Mouse (Mus musculus) forebrain, embryonic 16.5 days (tissue): ENCODE results near the gene Rnf220. TPM values are rescaled to one million over a fixed set of nuclear protein-coding genes. Genes with fewer than 3 reads are reported as not detected.

Experiments
- ATAC-seq: fragments of 200-750 bp; cut with Nextera tagmentation; 2 replicates; pipeline ENCODE4 v1.8.0; 2017; ENCODE audit warnings: mild to moderate bottlenecking, moderate library complexity
- H3K27ac ChIP-seq: fragments of 300-500 bp; sonication (generic); 2 replicates; pipeline ENCODE4 v1.5.1; 2014; ENCODE audit warnings: low read length, control low read depth
- H3K27me3 ChIP-seq: fragments of 300-500 bp; sonication (generic); replicated peaks from 2 replicates; pipeline ENCODE4 v1.6.1; 2014; ENCODE audit warnings: low read length; ENCODE audit not compliant: control insufficient read depth, insufficient read depth
- H3K36me3 ChIP-seq: fragments of 300-500 bp; sonication (generic); 2 replicates; pipeline ENCODE4 v1.6.1; 2014; ENCODE audit not compliant: control insufficient read depth, insufficient read depth
- H3K4me1 ChIP-seq: fragments of 300-500 bp; sonication (generic); replicated peaks from 2 replicates; pipeline ENCODE4 v1.6.1; 2014; ENCODE audit warnings: low read length; ENCODE audit not compliant: control insufficient read depth, insufficient read depth
- H3K4me2 ChIP-seq: fragments of 300-500 bp; sonication (generic); 2 replicates; pipeline ENCODE4 v1.6.1; 2014; ENCODE audit warnings: mild to moderate bottlenecking, low read length, control low read depth
- H3K4me3 ChIP-seq: fragments of 300-500 bp; sonication (generic); replicated peaks from 2 replicates; pipeline ENCODE4 v1.5.1; 2014; ENCODE audit warnings: mild to moderate bottlenecking, low read length, control low read depth
- H3K9ac ChIP-seq: fragments of 300-500 bp; sonication (generic); replicated peaks from 2 replicates; pipeline ENCODE4 v1.6.1; 2014; ENCODE audit warnings: low read depth, low read length, control low read depth
- H3K9me3 ChIP-seq: fragments of 300-500 bp; sonication (generic); 2 replicates; pipeline ENCODE4 v1.6.1; 2016; ENCODE audit warnings: low read length; ENCODE audit not compliant: control insufficient read depth
- WGBS: fragments of 180-500 bp; shearing (Covaris S2); extraction: QIAGEN DNeasy Blood & Tissue Kit; methylation state at CpG from one replicate; pipeline ENCODE4 v1.1.7; 2014; 5-methylcytosine and 5-hydroxymethylcytosine counted together
- polyA plus RNA-seq: library from polyadenylated mRNA; unstranded; fragments of >200 nt; fragmentation: Nextera tagmentation; extraction: Ambion mirVana; gene quantifications from 2 replicates; pipeline ENCODE4 v1.2.1, GENCODE M21; 2015

Gene Rnf220
- polyA plus RNA-seq, 1 experiment from 2014 or later = 129 TPM

- WGBS = 96% methylated on average over 5 of the region's 5 CpGs
- Histone ChIP-seq H3K27me3 (no peaks in the 10 kb centered on the region; the same call in 1 of the 2 replicates), H3K9me3 (no peaks in the 10 kb centered on the region), H3K4me2 (no peak overlapping the region), H3K4me3 (no peak overlapping the region), H3K27ac (no peak overlapping the region), H3K9ac (no peak overlapping the region), H3K4me1 (peaks cover 10% of the 10 kb centered on the region), H3K36me3 (no peaks in the 10 kb centered on the region)
- no peak for ATAC-seq
These were observed 116.3 kb downstream of the Rnf220 start for GRCm38 (mm10) chr4:117380558-117380935.

DNA sequence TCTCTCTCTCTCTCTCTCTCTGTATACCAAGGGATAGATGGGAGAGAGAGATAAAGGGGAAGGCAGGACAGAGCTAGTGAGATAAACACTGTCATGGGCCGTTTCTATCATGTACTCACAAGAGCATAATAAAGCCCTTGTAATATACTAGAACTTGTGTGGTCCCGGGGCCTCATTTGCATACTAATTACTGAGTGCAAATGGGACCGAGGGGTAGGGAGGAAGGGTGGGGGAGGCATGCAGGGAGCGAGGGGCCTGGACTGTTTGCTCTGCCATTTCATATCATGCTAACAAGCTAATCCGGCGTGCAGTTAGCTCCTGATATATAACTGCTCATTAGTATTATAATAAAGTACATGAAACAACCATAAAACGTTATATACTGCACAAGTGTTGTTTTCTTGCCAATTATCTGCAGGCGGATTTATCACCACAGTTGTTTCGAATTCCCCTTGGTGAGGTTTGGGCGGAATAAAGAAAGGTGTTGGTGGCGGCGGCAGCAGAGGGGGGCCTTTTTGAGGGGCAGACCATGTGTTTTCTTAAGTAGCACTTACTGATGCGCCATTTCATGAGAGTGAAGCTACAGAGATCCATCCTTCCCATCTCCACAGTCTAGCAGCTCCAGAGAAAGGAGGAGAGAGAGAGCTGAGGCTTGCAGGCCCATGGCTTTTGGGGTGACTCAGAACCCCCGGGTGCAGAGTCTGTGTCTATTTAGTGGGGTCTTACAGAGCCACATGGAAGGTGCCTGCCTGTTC lies 116.9 kb downstream of the Rnf220 start:
- H3K27me3 ChIP-seq = no peaks in the 10 kb centered on the region; the same call in 1 of the 2 replicates
- peaks cover 10% of the 10 kb centered on the region for H3K4me1 ChIP-seq
- no peak overlapping the region for H3K27ac ChIP-seq
- 14% methylated on average over 14 of the region's 14 CpGs for WGBS
- no peak overlapping the region for H3K9ac ChIP-seq
- peak; percentile 81 for ATAC-seq
- H3K36me3 ChIP-seq = no peaks in the 10 kb centered on the region
- H3K9me3 ChIP-seq = no peaks in the 10 kb centered on the region
- no peak overlapping the region for H3K4me2 ChIP-seq
- no peak overlapping the region for H3K4me3 ChIP-seq

GRCm38 (mm10) chr4:117374078-117374540 lies 122.7 kb downstream of the Rnf220 start:
- H3K27ac ChIP-seq = no peak overlapping the region
- H3K4me2 ChIP-seq = peak overlapping the region; percentile 36
- 0 out of 2 replicates have a peak overlapping the region, but pooled peaks have one; percentile 12 for H3K4me3 ChIP-seq
- H3K9me3 ChIP-seq = no peaks in the 10 kb centered on the region
- H3K36me3 ChIP-seq = no peaks in the 10 kb centered on the region
- H3K27me3 ChIP-seq = no peaks in the 10 kb centered on the region
- H3K9ac ChIP-seq = 0 out of 2 replicates have a peak overlapping the region, but pooled peaks have one; percentile 22
- 11% methylated on average over 10 of the region's 10 CpGs for WGBS
- ATAC-seq = no peak; the same call in 1 of the 2 replicates
- H3K4me1 ChIP-seq = peaks cover 16% of the 10 kb centered on the region

DNA sequence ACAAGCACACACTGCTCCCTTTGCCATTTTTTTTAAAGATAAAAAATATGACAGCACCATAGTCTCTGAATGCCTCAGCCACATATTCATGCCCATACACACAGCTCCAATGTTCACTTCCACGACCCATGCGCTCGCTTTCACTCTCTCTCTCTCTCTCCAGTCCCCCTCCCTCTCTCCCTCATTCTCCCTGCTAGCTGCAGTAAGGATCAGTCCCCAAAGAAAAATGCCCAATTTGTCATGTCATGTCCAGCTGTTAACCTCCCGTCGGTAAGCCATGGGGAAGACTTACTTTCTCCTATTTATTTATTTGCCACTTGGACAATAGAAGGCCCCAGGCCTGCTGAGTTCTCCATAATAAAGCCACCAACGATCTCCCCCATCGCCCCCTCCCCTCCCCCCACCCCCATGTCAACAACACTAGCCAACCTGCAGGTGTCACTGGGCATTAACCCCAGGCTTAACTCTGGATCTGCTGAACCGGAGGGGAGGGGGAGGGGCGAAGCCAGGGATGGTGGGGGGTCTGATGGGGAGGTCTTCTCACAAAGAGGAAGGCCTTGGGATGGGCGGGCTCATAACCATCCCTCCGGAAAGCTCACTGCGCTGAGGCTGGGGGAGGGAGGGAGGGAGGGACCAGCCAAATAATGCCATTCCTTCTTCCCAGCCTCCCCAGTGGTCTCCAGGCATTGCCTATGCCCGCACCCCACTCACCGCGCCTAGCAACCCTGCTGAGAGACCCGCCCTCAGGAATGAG lies 123.4 kb downstream of the Rnf220 start:
- Histone ChIP-seq H3K27me3 (no peaks in the 10 kb centered on the region), H3K4me2 (peak overlapping the region; percentile 36), H3K4me3 (peak overlapping the region; percentile 12; the same call in 1 of the 2 replicates), H3K4me1 (peaks cover 16% of the 10 kb centered on the region), H3K27ac (no peak overlapping the region), H3K9me3 (no peaks in the 10 kb centered on the region), H3K9ac (0 out of 2 replicates have a peak overlapping the region, but pooled peaks have one; percentile 28), H3K36me3 (no peaks in the 10 kb centered on the region)
- 4% methylated on average over 13 of the region's 16 CpGs for WGBS
- peak; percentile 84 for ATAC-seq

- Histone ChIP-seq H3K4me3 (no peak overlapping the region), H3K9ac (no peak overlapping the region), H3K4me2 (no peak overlapping the region), H3K27ac (no peak overlapping the region), H3K9me3 (no peaks in the 10 kb centered on the region), H3K27me3 (no peaks in the 10 kb centered on the region), H3K36me3 (no peaks in the 10 kb centered on the region), H3K4me1 (peaks cover 18% of the 10 kb centered on the region)
- ATAC-seq = no peak
- 10% methylated on average over 2 of the region's 2 CpGs for WGBS
These were observed 125.0 kb downstream of the Rnf220 start for GRCm38 (mm10) chr4:117371896-117372295.

DNA sequence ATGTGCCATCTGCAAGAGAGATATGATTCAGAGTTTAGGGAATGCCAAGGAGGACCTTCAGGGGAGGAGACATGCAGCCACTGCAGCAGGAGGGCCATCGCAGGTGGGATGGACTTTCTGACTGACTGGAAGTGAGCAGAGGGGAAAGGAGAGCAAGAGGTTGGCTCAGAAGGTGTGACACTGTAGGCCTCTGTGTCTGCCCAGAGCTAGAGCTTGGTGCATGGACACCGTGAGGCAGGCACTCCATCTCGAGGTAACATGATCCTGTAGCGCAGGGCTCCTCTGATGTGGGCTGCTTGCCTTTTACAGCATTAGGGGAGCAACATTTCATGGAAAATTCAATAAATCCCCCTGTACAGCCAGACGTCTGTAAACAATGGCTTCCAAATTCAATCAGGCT lies 126.5 kb downstream of the Rnf220 start:
- Histone ChIP-seq H3K27ac (no peak overlapping the region), H3K9me3 (no peaks in the 10 kb centered on the region), H3K4me3 (no peak overlapping the region), H3K4me2 (no peak overlapping the region), H3K27me3 (no peaks in the 10 kb centered on the region), H3K4me1 (peaks cover 18% of the 10 kb centered on the region), H3K9ac (no peak overlapping the region), H3K36me3 (no peaks in the 10 kb centered on the region)
- WGBS = 61% methylated on average over 5 of the region's 5 CpGs
- ATAC-seq = no peak

DNA sequence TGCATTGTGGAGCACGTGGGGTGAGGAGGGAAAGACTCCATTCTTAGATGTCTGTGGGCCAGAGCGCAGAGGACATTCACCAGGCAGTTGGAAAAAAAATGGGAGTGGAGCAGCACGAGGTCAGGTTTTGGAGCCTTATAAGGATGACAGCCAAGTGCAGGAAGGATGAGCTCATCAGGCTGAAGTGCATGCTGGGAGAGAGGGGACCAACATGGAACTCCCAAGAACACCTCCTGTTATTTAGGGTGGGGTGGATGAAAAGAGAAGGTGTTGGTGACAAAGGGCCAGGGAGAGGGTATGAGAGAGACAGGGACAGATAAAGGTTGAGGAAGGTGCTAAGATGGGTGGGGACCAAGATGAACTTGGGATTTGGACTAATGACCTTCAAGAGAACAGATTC lies 127.3 kb downstream of the Rnf220 start:
- no peak overlapping the region for H3K9ac ChIP-seq
- no peak overlapping the region for H3K4me3 ChIP-seq
- no peak overlapping the region for H3K27ac ChIP-seq
- H3K9me3 ChIP-seq = no peaks in the 10 kb centered on the region
- no peak overlapping the region for H3K4me2 ChIP-seq
- 85% methylated on average over 3 of the region's 3 CpGs for WGBS
- H3K4me1 ChIP-seq = peaks cover 18% of the 10 kb centered on the region
- H3K36me3 ChIP-seq = no peaks in the 10 kb centered on the region
- H3K27me3 ChIP-seq = no peaks in the 10 kb centered on the region
- ATAC-seq = no peak

GRCm38 (mm10) chr4:117367365-117367764 lies 129.5 kb downstream of the Rnf220 start:
- Histone ChIP-seq H3K4me1 (peaks cover 2% of the 10 kb centered on the region; the same call in 1 of the 2 replicates), H3K36me3 (no peaks in the 10 kb centered on the region), H3K27ac (no peak overlapping the region), H3K9me3 (no peaks in the 10 kb centered on the region), H3K27me3 (no peaks in the 10 kb centered on the region), H3K9ac (no peak overlapping the region), H3K4me2 (no peak overlapping the region), H3K4me3 (no peak overlapping the region)
- no peak for ATAC-seq
- WGBS = 67% methylated on average over 19 of the region's 19 CpGs

- no peak overlapping the region for H3K9ac ChIP-seq
- H3K4me1 ChIP-seq = peaks cover 17% of the 10 kb centered on the region
- ATAC-seq = no peak
- H3K27me3 ChIP-seq = no peaks in the 10 kb centered on the region
- H3K9me3 ChIP-seq = no peaks in the 10 kb centered on the region
- no peak overlapping the region for H3K27ac ChIP-seq
- WGBS = 5% methylated on average over 5 of the region's 5 CpGs
- H3K36me3 ChIP-seq = no peaks in the 10 kb centered on the region
- no peak overlapping the region for H3K4me2 ChIP-seq
- H3K4me3 ChIP-seq = no peak overlapping the region
These were observed 134.8 kb downstream of the Rnf220 start for GRCm38 (mm10) chr4:117362085-117362484.
